ENCODE assay signal across 8 mouse cellular contexts in genomic region chr11:86683395-86684125, GRCm38 (mm10). TPM values are rescaled to one million over a fixed set of nuclear protein-coding genes. Genes with fewer than 3 reads are reported as not detected.
A peak's percentile ranks its signal among the peaks of the same experiment; 100 is the strongest.
DNase-seq lines count a peak whose midpoint lies in the region; ATAC-seq and TF ChIP-seq lines count a peak whose summit lies in the region.

Gene Vmp1, minus strand, starts transcription at chr11:86683836.
Gene Ptrh2, plus strand, starts transcription at chr11:86683985.

- peak within 1 kb of the TSS; percentile 58 for H3K4me2 ChIP-seq in forebrain, embryonic 15.5 days (replicated peaks)

- peaks cover 3% of the 10 kb centered on the region for H3K36me3 ChIP-seq in ES-E14 (ENCODE audit: control insufficient read depth, insufficient read depth, low read length, poor library complexity, severe bottlenecking)
- 0 out of 2 replicates have a peak, but pooled peaks cover 2% of the 10 kb centered on the region for H3K36me3 ChIP-seq in forebrain, embryonic 15.5 days

- peaks cover 2 to 3% of the 10 kb centered on the region in 2 experiments; a peak in 2 of 4 replicates for H3K4me1 ChIP-seq in ES-E14 (ENCODE audit: control insufficient read depth in 2 of 2, insufficient read depth in 2 of 2, low read length in 2 of 2, poor library complexity in 1 of 2)
- peaks cover 37% of the 10 kb centered on the region for H3K4me1 ChIP-seq in forebrain, embryonic 15.5 days
- peaks cover 6% of the 10 kb centered on the region for H3K4me1 ChIP-seq in lung, adult 2 months (ENCODE audit: control insufficient read depth, insufficient read depth, low read length)

- in situ Hi-C loops in ES-E14 (cut with MboI; ENCODE audit: low sequenced_read_pairs in 2 of 2, unreplicated experiment in 2 of 2): no loop called here

- H3K4me3 ChIP-seq in ES-E14 (ENCODE audit: insufficient read depth in 1 of 2, low read depth in 1 of 2, low read length in 2 of 2, poor library complexity in 1 of 2, severe bottlenecking in 1 of 2): peak within 1 kb of the TSS; percentile 77 to 82
- H3K4me3 ChIP-seq in forebrain, embryonic 15.5 days: peak within 1 kb of the TSS; percentile 83
- H3K4me3 ChIP-seq in lung, adult 2 months (replicated peaks; ENCODE audit: extremely low read depth, low read depth, low read length): peak within 1 kb of the TSS; percentile 98

- H3K27ac ChIP-seq in ES-E14 (ENCODE audit: insufficient read depth, low read depth, low read length, poor library complexity, severe bottlenecking): peak within 1 kb of the TSS; percentile 69
- H3K27ac ChIP-seq in forebrain, embryonic 15.5 days (replicated peaks): peak within 1 kb of the TSS; percentile 91

- intact Hi-C loops in heart, postnatal 25 days (cut with DNase I): no loop called here

- DNase-seq in ES-E14 (ENCODE audit: low read depth, low spot score): peak; percentile 98
- peak; percentile 89 for DNase-seq in cerebellum, adult 11-12 months
- DNase-seq in heart, postnatal 25 days (ENCODE audit: low spot score): peak; percentile 85
- peak; percentile 81 to 94 for DNase-seq in layer of hippocampus, adult 18-20 months (ENCODE audit: low spot score in 2 of 2)
- peak; percentile 96 for DNase-seq in lung, adult 2 months
- peak; percentile 63 to 72 for DNase-seq in thymus, adult 18-20 months

- peak; percentile 93 for ATAC-seq in forebrain, embryonic 15.5 days (replicated peaks)
- peak; percentile 85 for ATAC-seq in neutrophil, adult 5-6 weeks (ENCODE audit: extremely low read depth, insufficient number of reproducible peaks, low FRiP score, poor library complexity, severe bottlenecking)

- H3K9ac ChIP-seq in ES-E14 (ENCODE audit: insufficient read depth, low read depth, low read length, poor library complexity, severe bottlenecking): peak within 1 kb of the TSS; percentile 93
- H3K9ac ChIP-seq in forebrain, embryonic 15.5 days (replicated peaks): peak within 1 kb of the TSS; percentile 90

- TF ChIP-seq CTCF in lung, adult 2 months (IDR thresholded peaks at IDR 0.05; ENCODE audit: insufficient read depth, low read length): no peak

- no peaks in the 10 kb centered on the region for H3K9me3 ChIP-seq in ES-E14 (ENCODE audit: control insufficient read depth, insufficient read depth, low read depth, low read length)
- H3K9me3 ChIP-seq in forebrain, embryonic 15.5 days: no peaks in the 10 kb centered on the region

- WGBS in forebrain, embryonic 15.5 days: under 1% methylated on average over 56 of the region's 56 CpGs
- under 1% methylated on average over 56 of the region's 56 CpGs for WGBS in lung, adult 2 months

- TF ChIP-seq POLR2A in lung, adult 2 months (IDR thresholded peaks at IDR 0.05; ENCODE audit: borderline replicate concordance, extremely low read depth, low read depth, low read length): peak; percentile 48; the same call in 1 of the 2 replicates

- H3K27me3 ChIP-seq in forebrain, embryonic 15.5 days: no peaks in the 10 kb centered on the region

TF ChIP-seq in ES-E14, 5 proteins besides CTCF, POLR2A, EP300 and RAD21:
- 0 out of 2 replicates have a peak, but pooled peaks have one; percentile 11 for TF ChIP-seq MAFK (IDR thresholded peaks at IDR 0.05; ENCODE audit: insufficient read depth, low read depth, low read length)
- peak; percentile 81 for TF ChIP-seq HCFC1 (IDR thresholded peaks at IDR 0.05; ENCODE audit: borderline replicate concordance, insufficient read depth, low read length)
- TF ChIP-seq ZC3H11A (IDR thresholded peaks at IDR 0.05; ENCODE audit: borderline replicate concordance, low read depth, low read length): no peak
- TF ChIP-seq ZNF384 (IDR thresholded peaks at IDR 0.05; ENCODE audit: low read depth, low read length): no peak
- peak; percentile 96 for TF ChIP-seq CHD2 (IDR thresholded peaks at IDR 0.05; ENCODE audit: low read depth, low read length)

RNA-seq across cellular contexts. Expression of gene Vmp1, which starts in this region (rescaled TPM):
- total RNA-seq in ES-E14 (2012; rRNA removed): 81.9 and 107 TPM in 2 replicates
- polyA plus RNA-seq in forebrain, embryonic 15.5 days (2015; fragmentation: Nextera tagmentation; extraction: Ambion mirVana): 99.0 and 99.6 TPM in 2 replicates
- total RNA-seq in heart, postnatal 25 days (2021): 10 to 100 TPM; 63.1 to 66.1 TPM
- total RNA-seq in layer of hippocampus, adult 18-20 months (2021): 100 to 1,000 TPM; 111 to 116 TPM
- 41.0 and 65.3 TPM in 2 replicates for polyA plus RNA-seq in lung, adult 2 months (2012; rRNA removed)
- total RNA-seq in neutrophil, adult 5-6 weeks (2017): 210 and 221 TPM in 2 replicates

RNA-seq across cellular contexts. Expression of gene Ptrh2, which starts in this region (rescaled TPM):
- 15.0 and 16.6 TPM in 2 replicates for total RNA-seq in ES-E14 (2012; rRNA removed)
- 37.7 and 38.2 TPM in 2 replicates for polyA plus RNA-seq in forebrain, embryonic 15.5 days (2015; fragmentation: Nextera tagmentation; extraction: Ambion mirVana)
- 1 to 10 TPM; 6.3 to 6.5 TPM for total RNA-seq in heart, postnatal 25 days (2021)
- 10 to 100 TPM in 1 of 2 experiments, 1 to 10 TPM in 1; 10.0 to 10.9 TPM for total RNA-seq in layer of hippocampus, adult 18-20 months (2021)
- polyA plus RNA-seq in lung, adult 2 months (2012; rRNA removed): 2.2 and 3.8 TPM in 2 replicates
- 7.9 and 8.6 TPM in 2 replicates for total RNA-seq in neutrophil, adult 5-6 weeks (2017)

Comparison
In these comparisons a context has a peak if more than half of its experiments do, and no peak if none do; other contexts are left out.
1. Peak in every context shown above with its lines: DNase-seq, ATAC-seq, H3K4me3 ChIP-seq and H3K27ac ChIP-seq.